Mouse (Mus musculus) CD4-positive helper T cell, adult 2 months (primary cell): ENCODE data around the gene Nwd1.

Experiments
- DNase-seq: peaks from one replicate; pipeline ENCODE4 v3.0.0-alpha.2; 2012; ENCODE audit warnings: low read depth, missing footprints, low spot score

Nwd1 gene

DNA sequence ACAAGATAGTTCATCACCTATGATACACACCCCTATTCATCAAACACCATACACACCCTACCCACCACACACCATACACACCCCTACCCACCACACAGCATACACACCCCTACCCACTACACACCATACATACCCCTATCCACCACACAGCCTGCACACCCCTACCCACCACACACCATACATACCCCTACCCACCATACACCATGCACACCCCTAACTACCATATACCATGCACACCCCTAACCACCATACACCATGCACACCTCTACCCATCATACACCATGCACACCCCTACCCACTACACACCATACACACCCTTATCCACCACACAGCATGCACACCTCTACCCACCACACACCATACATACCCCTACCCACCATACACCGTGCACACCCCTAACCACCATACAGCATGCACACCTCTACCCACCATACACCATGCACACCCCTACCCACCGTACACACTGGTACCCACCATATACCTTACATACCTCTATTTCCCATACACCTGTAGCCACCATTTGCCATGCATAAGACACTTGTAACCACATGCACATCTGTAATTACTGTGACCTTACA is 51.9 kb downstream of the Nwd1 start:
- no peak for DNase-seq

DNA sequence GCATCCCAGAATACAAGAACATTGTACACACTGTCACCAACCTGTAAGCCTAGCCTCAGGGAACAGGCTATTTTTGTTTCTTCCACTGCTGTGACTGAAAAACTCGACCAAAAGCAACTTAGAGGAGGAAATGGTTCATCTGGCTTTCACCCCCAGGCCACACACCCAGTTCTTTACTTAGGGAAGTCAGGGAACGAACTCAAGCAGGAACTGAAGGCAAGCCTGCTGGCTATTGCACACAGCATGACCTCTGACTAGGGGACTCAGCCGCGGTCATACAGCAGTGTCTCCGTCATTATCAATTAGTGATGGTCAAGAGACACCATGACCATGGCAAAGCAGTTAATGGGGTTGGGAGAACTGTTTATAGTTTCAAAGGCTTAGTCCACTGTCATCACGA is 66.1 kb downstream of the Nwd1 start:
- no peak for DNase-seq

DNA sequence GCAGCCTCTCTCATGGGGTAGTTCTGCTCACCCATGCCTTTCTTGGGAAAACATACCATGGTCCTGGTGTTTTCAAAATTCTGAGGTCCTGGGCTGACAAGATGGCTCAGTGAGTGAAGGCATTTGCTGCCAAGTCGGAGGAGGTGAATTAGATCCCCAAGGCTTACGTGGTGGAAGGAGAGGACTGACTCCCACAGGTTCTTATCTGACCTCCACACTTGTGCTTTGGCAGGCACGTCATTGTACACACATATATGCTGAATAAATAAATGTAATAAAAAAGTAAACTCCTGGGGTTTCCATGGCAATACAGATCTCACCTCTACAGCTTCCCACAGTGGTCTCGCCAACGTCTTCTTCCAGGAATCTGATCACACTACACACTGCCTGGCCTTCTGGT is 70.1 kb downstream of the Nwd1 start:
- no peak for DNase-seq

DNA sequence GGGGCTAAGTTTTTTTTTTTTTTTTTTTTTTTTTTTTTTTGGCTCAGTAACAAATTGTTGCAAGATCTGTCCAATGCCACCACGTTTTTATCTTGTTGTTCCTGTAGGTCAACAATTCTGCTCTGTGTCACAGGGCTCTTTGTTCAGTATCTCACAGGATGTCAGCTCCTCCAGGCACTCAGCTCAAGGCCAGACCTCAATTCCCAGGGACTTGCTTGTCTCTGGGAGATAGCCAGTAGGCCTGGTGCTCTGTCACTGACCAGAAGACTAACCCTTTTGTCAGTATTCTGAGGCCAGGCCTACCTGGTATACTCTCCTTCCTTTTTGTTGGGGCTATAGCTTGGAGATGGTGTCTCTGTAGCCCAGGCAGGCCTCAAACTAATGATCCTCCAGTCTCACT is 74.0 kb downstream of the Nwd1 start:
- DNase-seq, result no peak

DNA sequence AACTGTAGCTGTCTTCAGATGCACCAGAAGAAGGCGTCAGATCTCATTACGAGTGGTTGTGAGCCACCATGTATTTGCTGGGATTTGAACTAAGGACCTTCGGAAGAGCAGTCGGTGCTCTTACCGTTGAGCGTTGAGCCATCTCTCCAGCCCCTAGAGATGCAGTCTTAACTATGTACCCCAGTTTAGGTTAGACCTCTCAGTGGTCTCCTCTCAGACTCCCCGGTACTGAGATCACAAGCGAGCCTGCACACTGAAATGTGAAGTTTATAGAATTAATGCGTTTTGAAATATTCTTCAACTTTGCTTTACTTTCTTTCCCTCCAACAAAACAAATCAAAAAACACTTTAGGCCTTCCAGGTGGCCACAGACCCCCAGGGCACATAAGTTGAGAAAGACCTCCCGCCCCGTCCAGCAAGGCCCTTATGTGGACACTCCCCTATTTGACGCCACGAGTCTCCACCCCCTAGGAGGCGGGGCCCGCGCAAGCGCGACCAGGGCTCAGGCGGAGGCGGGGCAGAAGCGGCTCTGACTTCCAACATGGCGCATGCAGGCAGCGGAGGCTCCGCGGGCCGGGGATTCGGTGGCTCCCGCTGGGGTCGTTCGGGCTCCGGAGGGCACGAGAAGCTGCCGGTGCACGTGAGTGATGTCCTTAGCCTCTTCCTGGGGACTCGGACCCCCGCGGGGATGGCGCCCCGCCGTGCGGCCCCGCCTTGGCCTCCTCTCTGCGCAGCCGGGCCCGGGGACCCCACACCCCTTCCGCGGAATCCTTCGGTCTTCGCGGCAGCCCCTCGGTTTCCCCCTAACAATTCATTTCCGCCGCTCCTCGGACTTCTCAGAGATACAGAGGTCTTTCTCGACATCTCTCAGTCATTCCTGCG is 76.5 kb downstream of the Nwd1 start, which contains the start of gene Sin3b:
TSS of gene Sin3b (plus strand) at position 517 of the 882 bp plus-strand sequence.
- peak; percentile 92 for DNase-seq

GRCm38 (mm10) chr8:72723651-72724001 is 77.1 kb downstream of the Nwd1 start:
- DNase-seq, result no peak

DNA sequence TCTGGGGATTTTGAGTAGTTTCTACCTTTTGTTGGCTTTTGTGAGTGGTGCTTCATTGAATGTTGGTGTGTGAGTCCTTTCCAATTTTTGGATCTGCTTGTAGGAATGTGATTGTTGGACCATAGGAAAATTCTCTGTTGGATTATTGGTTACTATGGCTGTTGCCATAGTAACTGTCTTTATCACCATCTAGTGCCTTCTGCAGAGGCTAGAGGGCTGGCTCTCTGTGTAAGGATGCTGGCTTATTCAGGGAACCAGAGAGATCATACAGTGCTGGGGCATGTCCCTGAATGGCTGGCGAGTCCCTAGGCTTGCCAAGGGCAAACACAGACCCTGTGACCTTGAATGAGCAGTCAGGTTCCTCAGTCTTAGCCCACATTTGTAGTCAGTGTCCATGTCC is 82.1 kb downstream of the Nwd1 start:
- DNase-seq, result no peak

- DNase-seq, result peak; percentile 59
These were observed 88.5 kb downstream of the Nwd1 start for GRCm38 (mm10) chr8:72735001-72735400.

DNA sequence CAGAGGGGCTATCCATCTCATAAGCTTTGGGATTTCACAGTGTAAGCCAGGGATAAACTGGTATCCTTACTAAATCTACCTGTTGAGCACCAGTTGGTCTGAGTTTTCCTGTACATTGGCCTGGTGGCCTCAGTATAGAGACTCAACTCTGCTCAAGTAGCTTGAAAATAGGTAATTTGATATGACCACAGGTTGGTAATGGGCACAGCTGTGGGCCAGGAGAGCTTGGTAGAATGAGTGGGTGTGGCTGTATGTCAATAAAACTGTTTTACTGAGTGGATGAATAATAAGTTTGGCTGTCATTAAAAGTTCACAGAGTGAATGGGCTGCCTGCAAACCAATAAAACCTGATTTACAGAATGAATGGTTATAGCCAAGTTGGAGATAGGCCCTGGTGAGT is 90.4 kb downstream of the Nwd1 start:
- DNase-seq, result no peak

DNA sequence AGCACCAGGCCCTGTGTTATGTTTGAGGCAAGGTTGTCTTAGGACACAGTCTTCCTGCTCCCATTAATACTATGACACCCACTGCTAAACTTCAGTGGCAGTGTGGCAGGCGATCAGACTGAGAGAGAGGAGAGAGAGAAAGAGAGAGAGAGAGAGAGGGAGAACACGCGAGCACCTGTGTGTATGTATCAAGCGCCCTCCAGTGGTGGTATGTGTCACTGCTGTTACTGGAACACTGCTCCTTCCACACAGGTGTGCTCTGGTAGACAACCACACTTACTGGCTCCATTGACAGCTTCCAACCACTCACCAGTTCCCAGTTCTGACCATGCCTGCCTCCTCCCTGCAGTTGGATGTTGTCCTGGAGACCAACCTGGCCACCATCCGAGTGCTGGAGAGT is 99.5 kb downstream of the Nwd1 start:
- DNase-seq, result peak; percentile 55

DNA sequence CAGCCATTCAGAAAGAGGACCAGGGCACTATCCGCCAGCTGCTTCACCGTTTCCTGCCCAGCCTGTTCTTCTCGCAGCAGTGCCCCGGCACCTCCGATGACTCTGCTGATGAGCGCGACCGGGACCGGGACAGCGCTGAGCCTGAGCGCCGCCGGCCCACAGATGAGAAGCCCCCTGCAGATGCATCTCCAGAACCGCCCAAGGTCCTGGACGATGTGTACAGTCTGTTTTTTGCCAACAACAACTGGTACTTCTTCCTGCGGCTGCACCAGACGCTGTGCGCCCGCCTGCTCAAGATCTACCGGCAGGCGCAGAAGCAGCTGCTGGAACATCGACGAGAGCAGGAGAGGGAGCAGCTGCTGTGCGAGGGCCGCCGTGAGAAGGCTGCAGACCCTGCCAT is 103.3 kb downstream of the Nwd1 start:
- DNase-seq, result no peak

DNA sequence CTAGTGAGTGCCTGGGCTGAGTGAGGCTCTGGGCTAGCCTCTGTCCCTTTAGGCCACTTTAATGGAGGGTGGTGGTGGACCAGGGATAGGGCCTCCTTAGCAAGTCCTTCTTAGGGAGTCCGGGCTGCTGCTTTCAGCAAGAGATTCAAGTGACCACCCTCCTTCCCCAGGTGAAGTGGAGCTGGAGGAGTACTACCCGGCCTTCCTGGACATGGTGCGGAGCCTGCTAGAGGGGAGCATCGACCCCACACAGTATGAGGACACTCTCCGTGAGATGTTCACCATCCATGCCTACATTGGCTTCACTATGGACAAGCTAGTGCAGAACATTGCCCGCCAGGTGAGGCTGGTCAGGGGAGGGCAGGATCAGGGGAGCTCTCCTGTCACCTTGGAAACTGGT is 103.8 kb downstream of the Nwd1 start:
- DNase-seq, result no peak

DNA sequence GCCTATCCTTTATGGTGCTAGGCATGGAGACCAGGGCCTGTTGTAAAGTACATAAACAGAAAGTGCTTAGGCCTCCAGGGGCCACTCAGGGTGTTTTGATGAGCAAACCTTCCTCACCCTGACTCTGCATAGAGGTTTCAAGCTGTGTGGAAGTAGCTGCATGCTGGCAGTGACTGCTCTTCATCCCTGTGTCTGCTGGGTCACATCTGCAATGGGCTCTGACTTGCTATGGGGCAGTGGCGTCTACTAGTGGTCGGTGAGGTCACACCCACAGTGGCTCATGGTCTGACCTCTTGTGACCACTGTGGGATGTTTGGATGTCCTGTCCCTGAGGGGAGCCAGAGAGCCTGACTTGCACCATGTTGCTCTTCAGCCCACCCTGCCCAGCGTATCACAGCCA is 104.6 kb downstream of the Nwd1 start:
- DNase-seq, result no peak

GRCm38 (mm10) chr8:72752289-72752688 is 105.8 kb downstream of the Nwd1 start:
- no peak for DNase-seq

DNA sequence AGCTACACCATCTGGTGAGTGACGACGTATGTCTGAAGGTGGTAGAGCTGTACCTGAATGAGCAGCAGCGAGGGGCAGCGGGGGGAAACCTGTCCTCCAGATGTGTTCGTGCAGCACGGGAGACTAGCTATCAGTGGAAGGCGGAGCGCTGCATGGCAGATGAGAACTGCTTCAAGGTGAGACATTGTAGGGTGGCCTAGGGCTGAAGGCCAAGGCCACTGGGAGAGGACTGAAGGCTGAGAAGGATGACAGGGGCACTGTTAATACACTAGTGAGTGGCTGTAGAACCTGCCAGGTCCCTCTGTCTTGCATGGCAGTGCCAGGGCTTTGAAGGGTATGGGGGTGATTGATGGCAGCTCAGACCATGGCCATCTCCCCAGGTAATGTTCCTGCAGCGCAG is 106.7 kb downstream of the Nwd1 start:
- DNase-seq, result no peak

- DNase-seq, result no peak
These were observed 107.3 kb downstream of the Nwd1 start for GRCm38 (mm10) chr8:72753781-72754180.

- no peak for DNase-seq
These were observed 109.5 kb downstream of the Nwd1 start for GRCm38 (mm10) chr8:72756031-72756430.

- no peak for DNase-seq
These were observed 110.4 kb downstream of the Nwd1 start for GRCm38 (mm10) chr8:72756771-72757390.

GRCm38 (mm10) chr8:72757426-72758195 is 111.1 kb downstream of the Nwd1 start:
- no peak for DNase-seq

DNA sequence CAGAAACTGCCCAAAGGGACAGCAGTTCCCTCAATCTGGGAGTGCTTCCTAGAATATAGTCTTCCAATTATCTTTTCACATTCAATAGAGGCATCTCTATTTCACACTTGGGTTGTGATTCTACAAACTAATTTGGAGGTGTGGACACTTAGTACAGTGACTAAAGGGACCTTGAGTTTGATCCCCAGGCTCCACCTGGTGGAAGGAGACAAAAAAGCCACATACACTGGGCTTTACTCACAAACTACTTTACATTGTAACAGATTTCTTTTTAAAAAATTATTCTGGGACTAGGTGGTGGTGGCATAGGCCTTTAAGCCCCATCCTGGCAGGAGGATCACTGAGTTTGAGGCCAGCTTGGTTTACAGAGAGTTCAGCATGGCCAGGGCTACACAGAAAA is 111.8 kb downstream of the Nwd1 start:
- no peak for DNase-seq

GRCm38 (mm10) chr8:72760216-72760615 is 113.7 kb downstream of the Nwd1 start:
- no peak for DNase-seq
